Mouse (Mus musculus) G1E (cell line): Measurements from ENCODE around the gene Col9a1. TPM values are rescaled to one million over a fixed set of nuclear protein-coding genes. Genes with fewer than 3 reads are reported as not detected.

Experiments
- ATAC-seq: 2 replicates; pipeline ENCODE4 v1.8.0; 2016; ENCODE audit warnings: mild to moderate bottlenecking; ENCODE audit not compliant: insufficient number of reproducible peaks, poor library complexity, low FRiP score, severe bottlenecking; ENCODE audit errors: extremely low read depth
- DNase-seq: peaks from one replicate; pipeline ENCODE4 v3.0.0; 2012; ENCODE audit warnings: low spot score
- H3K27me3 ChIP-seq: 2 replicates; pipeline ENCODE4 v1.6.1; 2012; ENCODE audit warnings: mild to moderate bottlenecking, low read length, inconsistent platforms; ENCODE audit not compliant: insufficient read depth
- H3K36me3 ChIP-seq: replicated peaks from 2 replicates; pipeline ENCODE3; 2012; ENCODE audit warnings: mild to moderate bottlenecking, inconsistent platforms
- H3K4me1 ChIP-seq: 2 replicates; pipeline ENCODE4 v1.6.1; 2012; ENCODE audit warnings: low read depth, low read length, inconsistent platforms, mixed read lengths; ENCODE audit not compliant: insufficient read depth
- H3K4me3 ChIP-seq: 2 replicates; pipeline ENCODE4 v1.5.1; 2012; ENCODE audit warnings: low read depth, mild to moderate bottlenecking, inconsistent platforms, low read length, moderate library complexity, mixed read lengths
- H3K9me3 ChIP-seq: replicated peaks from 2 replicates; pipeline ENCODE4 v1.6.1; 2012; ENCODE audit warnings: inconsistent platforms
- CTCF ChIP-seq: IDR thresholded peaks from 2 replicates; pipeline ENCODE4 v1.5.1; 2012; ENCODE audit warnings: low read depth, low read length, inconsistent platforms, mixed read lengths
- GATA1 ChIP-seq: IDR thresholded peaks from 2 replicates; pipeline ENCODE4 v1.6.1; 2012; ENCODE audit warnings: borderline replicate concordance, low read length, inconsistent platforms, mixed read lengths
- GATA2 ChIP-seq: IDR thresholded peaks from 2 replicates; pipeline ENCODE4 v1.6.1; 2012; ENCODE audit warnings: low read depth, low read length, inconsistent platforms, borderline replicate concordance
- POLR2AphosphoS5 ChIP-seq: IDR thresholded peaks from 2 replicates; pipeline ENCODE4 v1.6.1; 2012; ENCODE audit warnings: low read depth, low read length, inconsistent platforms; ENCODE audit not compliant: insufficient replicate concordance
- TAL1 ChIP-seq: conservative IDR thresholded peaks from 2 replicates; pipeline ENCODE4 v1.6.1; 2012; ENCODE audit warnings: low read depth, low read length, inconsistent platforms, mixed read lengths
- polyA plus RNA-seq: library from polyadenylated mRNA; stranded (reverse); fragments of >175 nt; gene quantifications from 2 replicates; pipeline ENCODE4 v1.2.3, GENCODE M21; 2012
- total RNA-seq, 2 experiments: library from RNA; stranded (forward) in 1 of 2; stranded (reverse) in 1 of 2; fragments of 200-1000 nt in 1 of 2; fragments of >200 nt in 1 of 2; fragmentation: Nextera tagmentation in 1 of 2; gene quantifications; 2 replicates each; pipeline ENCODE4 v1.2.3; 2014 to 2017

Col9a1 gene
- total and polyA plus RNA-seq, 3 experiments: 0.22 TPM; not detected in 2

- Histone ChIP-seq H3K4me1 (no peaks in the 10 kb centered on the region), H3K27me3 (no peaks in the 10 kb centered on the region), H3K4me3 (no peak overlapping the region), H3K9me3 (no peaks in the 10 kb centered on the region), H3K36me3 (no peaks in the 10 kb centered on the region)
- no peak for DNase-seq
- no peak for TF ChIP-seq TAL1
- TF ChIP-seq GATA1: no peak
- no peak for TF ChIP-seq CTCF
- TF ChIP-seq POLR2AphosphoS5: no peak
- TF ChIP-seq GATA2: no peak
- no peak for ATAC-seq
Measured at GRCm38 (mm10) chr1:24195951-24196517, 18.6 kb downstream of the Col9a1 start.

- DNase-seq (no peak), ATAC-seq (no peak)
- TF ChIP-seq TAL1 (no peak), GATA1 (no peak), GATA2 (no peak), CTCF (no peak), POLR2AphosphoS5 (no peak)
- Histone ChIP-seq H3K36me3 (no peaks in the 10 kb centered on the region), H3K4me3 (no peak overlapping the region), H3K27me3 (0 out of 2 replicates have a peak, but pooled peaks cover 5% of the 10 kb centered on the region), H3K4me1 (no peaks in the 10 kb centered on the region), H3K9me3 (no peaks in the 10 kb centered on the region)
Measured at GRCm38 (mm10) chr1:24211621-24212385, 34.4 kb downstream of the Col9a1 start.

GRCm38 (mm10) chr1:24219041-24219440, 41.6 kb downstream of the Col9a1 start:
- no peak for DNase-seq

GRCm38 (mm10) chr1:24222231-24222630, 44.8 kb downstream of the Col9a1 start:
- DNase-seq (no peak), ATAC-seq (no peak)
- Histone ChIP-seq H3K4me1 (no peaks in the 10 kb centered on the region), H3K27me3 (no peaks in the 10 kb centered on the region), H3K36me3 (no peaks in the 10 kb centered on the region), H3K9me3 (no peaks in the 10 kb centered on the region), H3K4me3 (no peak overlapping the region)
- TF ChIP-seq TAL1 (no peak), CTCF (no peak), GATA2 (no peak), POLR2AphosphoS5 (no peak), GATA1 (no peak)

More at GRCm38 (mm10) chr1:24219041-24219440, 41.6 kb downstream of the Col9a1 start:
- Histone ChIP-seq H3K9me3 (no peaks in the 10 kb centered on the region), H3K4me1 (no peaks in the 10 kb centered on the region), H3K4me3 (no peak overlapping the region), H3K27me3 (no peaks in the 10 kb centered on the region), H3K36me3 (no peaks in the 10 kb centered on the region)
- TF ChIP-seq POLR2AphosphoS5 (no peak), TAL1 (0 out of 2 replicates have a peak, but pooled peaks have one; percentile 4)
- no peak for ATAC-seq

- H3K4me1 ChIP-seq: no peaks in the 10 kb centered on the region
- H3K9me3 ChIP-seq: no peaks in the 10 kb centered on the region
- no peak for DNase-seq
- no peaks in the 10 kb centered on the region for H3K27me3 ChIP-seq
- H3K36me3 ChIP-seq: no peaks in the 10 kb centered on the region
- TF ChIP-seq POLR2AphosphoS5: no peak
- TF ChIP-seq TAL1: no peak
- no peak for TF ChIP-seq GATA1
- no peak for TF ChIP-seq CTCF
- no peak for TF ChIP-seq GATA2
- H3K4me3 ChIP-seq: no peak overlapping the region
- no peak for ATAC-seq
Measured at GRCm38 (mm10) chr1:24222981-24223612, 45.7 kb downstream of the Col9a1 start.

- Histone ChIP-seq H3K27me3 (no peaks in the 10 kb centered on the region), H3K4me1 (no peaks in the 10 kb centered on the region), H3K36me3 (no peaks in the 10 kb centered on the region), H3K4me3 (no peak overlapping the region), H3K9me3 (no peaks in the 10 kb centered on the region)
- DNase-seq (no peak), ATAC-seq (no peak)
- TF ChIP-seq POLR2AphosphoS5 (no peak), TAL1 (no peak), GATA1 (no peak), GATA2 (no peak)
Measured at GRCm38 (mm10) chr1:24225825-24226526, 48.6 kb downstream of the Col9a1 start.
